Mouse (Mus musculus): ENCODE measurements around the gene Krtap4-1. TPM values are rescaled to one million over a fixed set of nuclear protein-coding genes. Genes with fewer than 3 reads are reported as not detected.
"Not testable (repeated sequence)": the region's sequence is repeated elsewhere in the genome, so short reads cannot be mapped to it uniquely, and the experiment has no call there.

Gene Krtap4-1
- total and polyA plus RNA-seq, 3 experiments, result not detected

GRCm38 (mm10) chr11:99662802-99663201 lies 34.8 kb upstream of the Krtap4-1 start:
- DNase-seq (ENCODE audit: low read depth, low spot score), result no peak
- Histone ChIP-seq H3K4me3 (ENCODE audit: control insufficient read depth in 1 of 2, insufficient read depth in 1 of 2, low read depth in 2 of 2, low read length in 2 of 2) (no peak overlapping the region), H3K4me1 (ENCODE audit: control insufficient read depth in 1 of 2, insufficient read depth in 2 of 2, low read length in 2 of 2) (no peaks in the 10 kb centered on the region), H3K27me3 (ENCODE audit: control insufficient read depth in 1 of 2, insufficient read depth in 2 of 2, low read length in 2 of 2) (no peaks in the 10 kb centered on the region), H3K27ac (ENCODE audit: control insufficient read depth, low read depth, low read length) (no peak overlapping the region), H3K9ac (ENCODE audit: control insufficient read depth, low read depth, low read length, poor library complexity, severe bottlenecking) (no peak overlapping the region), H3K79me2 (ENCODE audit: control insufficient read depth, insufficient read depth, low read length, poor library complexity) (no peaks in the 10 kb centered on the region), H3K9me3 (replicated peaks; ENCODE audit: insufficient read depth, low read length) (no peaks in the 10 kb centered on the region), H3K36me3 (ENCODE audit: control insufficient read depth in 1 of 2, insufficient read depth in 2 of 2, low read length in 2 of 2) (no peaks in the 10 kb centered on the region)
- TF ChIP-seq POLR2A (IDR thresholded peaks at IDR 0.05; ENCODE audit: control insufficient read depth in 1 of 2, insufficient read depth in 1 of 2, low read depth in 1 of 2, low read length in 2 of 2, poor library complexity in 1 of 2) (no peak), POLR2AphosphoS5 (IDR thresholded peaks at IDR 0.05; ENCODE audit: borderline replicate concordance, low read depth, low read length) (no peak), SMC3 (IDR thresholded peaks at IDR 0.05; ENCODE audit: low read depth, low read length) (no peak), ELF1 (IDR thresholded peaks at IDR 0.05; ENCODE audit: low read depth, low read length) (no peak), EP300 (IDR thresholded peaks at IDR 0.05; ENCODE audit: low read depth in 1 of 2, low read length in 2 of 2) (no peak), MEF2A (IDR thresholded peaks at IDR 0.05; ENCODE audit: extremely low read depth, insufficient replicate concordance, low read depth, low read length, poor library complexity, severe bottlenecking) (no peak), BHLHE40 (IDR thresholded peaks at IDR 0.05; ENCODE audit: borderline replicate concordance, low read depth, low read length) (no peak), USF1 (IDR thresholded peaks at IDR 0.05; ENCODE audit: low read depth, low read length) (no peak), GATA1 (IDR thresholded peaks at IDR 0.05; ENCODE audit: low read depth, low read length) (no peak), MYB (IDR thresholded peaks at IDR 0.05; ENCODE audit: low read depth, low read length) (no peak)

GRCm38 (mm10) chr11:99659256-99659655 lies 31.2 kb upstream of the Krtap4-1 start:
- H3K9me3 ChIP-seq (replicated peaks; ENCODE audit: insufficient read depth, low read length), result no peaks in the 10 kb centered on the region
- H3K27ac ChIP-seq (ENCODE audit: control insufficient read depth, low read depth, low read length), result no peak overlapping the region
- H3K4me1 ChIP-seq (ENCODE audit: control insufficient read depth in 1 of 2, insufficient read depth in 2 of 2, low read length in 2 of 2), result no peaks in the 10 kb centered on the region
- no peaks in the 10 kb centered on the region for H3K79me2 ChIP-seq (ENCODE audit: control insufficient read depth, insufficient read depth, low read length, poor library complexity)
- no peak for TF ChIP-seq TCF12 (IDR thresholded peaks at IDR 0.05; ENCODE audit: low read depth, low read length)
- TF ChIP-seq MAX (IDR thresholded peaks at IDR 0.05; ENCODE audit: low read length), result no peak
- TF ChIP-seq ZKSCAN1 (IDR thresholded peaks at IDR 0.05; ENCODE audit: low read depth, low read length), result no peak
- no peak for TF ChIP-seq UBTF (IDR thresholded peaks at IDR 0.05; ENCODE audit: borderline replicate concordance, insufficient read depth, low read depth, low read length)
- no peak for TF ChIP-seq MYC (IDR thresholded peaks at IDR 0.05; ENCODE audit: low read depth, low read length)
- no peaks in the 10 kb centered on the region for H3K27me3 ChIP-seq (ENCODE audit: control insufficient read depth in 1 of 2, insufficient read depth in 2 of 2, low read length in 2 of 2)
- no peak for DNase-seq (ENCODE audit: low read depth, low spot score)
- no peak overlapping the region for H3K9ac ChIP-seq (ENCODE audit: control insufficient read depth, low read depth, low read length, poor library complexity, severe bottlenecking)
- H3K4me3 ChIP-seq (ENCODE audit: control insufficient read depth in 1 of 2, insufficient read depth in 1 of 2, low read depth in 2 of 2, low read length in 2 of 2), result no peak overlapping the region
- H3K36me3 ChIP-seq (ENCODE audit: control insufficient read depth in 1 of 2, insufficient read depth in 2 of 2, low read length in 2 of 2), result no peaks in the 10 kb centered on the region

- not testable (repeated sequence) for H3K27me3 ChIP-seq (ENCODE audit: control insufficient read depth in 1 of 2, insufficient read depth in 2 of 2, low read length in 2 of 2); H3K4me3 ChIP-seq (ENCODE audit: control insufficient read depth in 1 of 2, insufficient read depth in 1 of 2, low read depth in 2 of 2, low read length in 2 of 2); H3K36me3 ChIP-seq (ENCODE audit: control insufficient read depth in 1 of 2, insufficient read depth in 2 of 2, low read length in 2 of 2); H3K27ac ChIP-seq (ENCODE audit: control insufficient read depth, low read depth, low read length); H3K9me3 ChIP-seq (replicated peaks; ENCODE audit: insufficient read depth, low read length); DNase-seq (ENCODE audit: low read depth, low spot score); H3K79me2 ChIP-seq (ENCODE audit: control insufficient read depth, insufficient read depth, low read length, poor library complexity); H3K4me1 ChIP-seq (ENCODE audit: control insufficient read depth in 1 of 2, insufficient read depth in 2 of 2, low read length in 2 of 2); H3K9ac ChIP-seq (ENCODE audit: control insufficient read depth, low read depth, low read length, poor library complexity, severe bottlenecking)
Observed at GRCm38 (mm10) chr11:99658467-99659010, 30.5 kb upstream of the Krtap4-1 start, which contains the start of gene Gm11563. Gm11563 (minus strand) TSS chr11:99658960.

Measured in MEL (cell line).